Mouse (Mus musculus): Measurements from ENCODE around the gene Gm10273.

DNA sequence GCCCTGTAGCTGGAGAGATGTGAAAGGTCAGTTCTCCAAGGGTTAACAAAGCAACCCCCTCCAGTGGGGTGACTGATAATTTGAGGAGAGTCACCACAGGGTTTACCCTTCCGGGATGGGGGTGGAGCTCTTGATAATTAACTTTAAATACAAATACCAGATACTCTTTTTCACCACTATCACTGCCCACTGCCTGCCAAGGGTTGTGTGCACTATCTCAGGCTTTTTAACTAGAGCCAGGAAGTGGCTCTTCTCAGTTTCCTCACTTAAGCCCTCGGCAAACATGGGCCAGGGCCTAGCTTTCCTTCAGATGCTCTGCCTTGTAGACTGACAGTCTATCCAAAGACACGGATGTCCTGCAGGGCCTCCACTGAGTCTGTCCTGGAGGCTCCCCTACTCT lies 15.5 kb upstream of the Gm10273 start:
- TF ChIP-seq ELF1 (IDR thresholded peaks at IDR 0.05; ENCODE audit: low read depth, low read length) (no peak), POLR2A (IDR thresholded peaks at IDR 0.05; ENCODE audit: low read depth, low read length) (no peak), SMC3 (IDR thresholded peaks at IDR 0.05; ENCODE audit: low read depth, low read length) (no peak), CTCF (conservative IDR thresholded peaks at IDR 0.05 in 1 of 2, IDR thresholded peaks at IDR 0.05 in 1 of 2; ENCODE audit: low read depth in 2 of 2, low read length in 2 of 2) (no peak), MEF2A (IDR thresholded peaks at IDR 0.05; ENCODE audit: borderline replicate concordance, low read depth, low read length) (no peak), TBP (conservative IDR thresholded peaks at IDR 0.05; ENCODE audit: low read depth, low read length) (no peak), NRF1 (IDR thresholded peaks at IDR 0.05; ENCODE audit: low read depth, low read length) (no peak), JUN (IDR thresholded peaks at IDR 0.05; ENCODE audit: insufficient read depth, low read depth, low read length) (no peak), ZNF384 (IDR thresholded peaks at IDR 0.05; ENCODE audit: low read depth, low read length) (no peak), EP300 (IDR thresholded peaks at IDR 0.05; ENCODE audit: low read length) (no peak)

Measured in CH12.LX (cell line).